Mouse (Mus musculus): ENCODE results near the gene Crot.
"Not testable (repeated sequence)": the region's sequence is repeated elsewhere in the genome, so short reads cannot be mapped to it uniquely, and the experiment has no call there.

Gene Crot

DNA sequence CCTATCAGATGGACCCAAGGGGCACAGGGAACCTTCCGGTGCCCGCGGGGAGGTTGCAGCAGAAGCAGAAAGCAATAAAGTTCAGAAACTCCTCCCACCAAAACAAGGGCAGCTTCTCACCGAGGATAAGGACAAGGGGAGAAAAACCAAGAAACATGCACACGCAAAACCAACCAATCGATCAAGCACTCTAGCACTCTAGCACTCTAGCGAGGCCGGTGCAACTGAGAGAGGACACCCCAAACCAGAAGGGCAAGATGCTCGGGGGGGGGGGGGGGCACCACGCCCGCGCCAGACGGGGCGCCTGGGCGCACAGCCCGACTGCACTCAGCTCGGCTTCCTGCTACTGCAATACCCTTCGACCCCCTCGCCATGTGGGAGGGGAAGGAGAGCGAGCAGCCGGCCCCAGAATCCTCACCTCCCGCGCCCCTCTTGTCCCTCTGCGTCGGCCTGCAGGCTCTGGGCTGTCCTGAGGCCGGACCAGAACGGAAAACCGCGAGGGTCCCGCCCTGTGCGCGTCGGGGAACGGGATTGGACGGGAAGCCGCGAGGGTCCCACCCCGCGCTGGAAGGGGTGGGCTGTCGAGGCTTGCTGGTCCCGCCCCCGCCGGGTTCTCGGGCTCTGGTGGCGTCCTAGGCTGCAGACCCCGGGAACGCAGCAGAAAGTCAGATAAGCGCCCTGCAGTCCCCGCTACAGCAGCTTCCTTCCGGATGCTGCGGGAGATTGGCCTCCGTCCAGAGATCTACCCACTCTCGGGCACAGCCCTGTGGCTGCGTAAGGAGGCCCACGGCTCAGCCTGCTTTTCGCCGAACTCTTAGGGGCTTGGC, at the start of gene Crot:
Gene Crot, minus strand, starts transcription at position 639 of the 827 bp plus-strand sequence.
- in situ Hi-C loops (cut with MboI; ENCODE audit: low pct_unique_long_range_greater_than_20kb in 1 of 2, low sequenced_read_pairs in 2 of 2, unreplicated experiment in 1 of 2): no loop called here

- in situ Hi-C loops (cut with MboI; ENCODE audit: low pct_unique_long_range_greater_than_20kb in 1 of 2, low sequenced_read_pairs in 2 of 2, unreplicated experiment in 1 of 2): no loop called here
These were observed 48.8 kb upstream of the Crot start for GRCm38 (mm10) chr5:9045904-9046303.

DNA sequence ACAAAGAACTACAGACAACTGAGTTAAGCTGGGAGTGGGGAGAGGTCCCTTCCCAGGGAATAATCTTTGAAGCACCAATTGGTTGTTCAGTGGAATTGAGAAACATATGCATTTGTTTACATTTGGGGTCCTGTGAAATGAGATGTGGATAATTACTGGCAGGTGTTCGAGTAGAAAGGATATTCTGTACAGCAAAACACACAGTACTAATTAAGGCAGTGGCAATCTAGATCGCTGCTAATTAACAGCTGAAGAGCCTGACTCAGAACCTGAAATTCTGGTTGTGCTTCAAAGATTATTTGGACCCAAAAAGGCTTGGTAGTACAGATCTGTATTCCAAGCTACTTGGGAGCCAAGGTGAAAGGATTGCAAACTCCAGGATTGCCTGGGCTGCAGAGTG, 47.7 kb upstream of the Crot start:
- in situ Hi-C loops (cut with MboI; ENCODE audit: low pct_unique_long_range_greater_than_20kb in 1 of 2, low sequenced_read_pairs in 2 of 2, unreplicated experiment in 1 of 2): no loop called here

- in situ Hi-C loops (cut with MboI; ENCODE audit: low pct_unique_long_range_greater_than_20kb in 1 of 2, low sequenced_read_pairs in 2 of 2, unreplicated experiment in 1 of 2): no loop called here
These were observed 46.6 kb upstream of the Crot start for GRCm38 (mm10) chr5:9043582-9044267.

- in situ Hi-C loops (cut with MboI; ENCODE audit: low pct_unique_long_range_greater_than_20kb in 1 of 2, low sequenced_read_pairs in 2 of 2, unreplicated experiment in 1 of 2): no loop called here
These were observed 45.7 kb upstream of the Crot start for GRCm38 (mm10) chr5:9042721-9043416.

GRCm38 (mm10) chr5:9040665-9041215, 43.6 kb upstream of the Crot start:
- in situ Hi-C loops (cut with MboI; ENCODE audit: low pct_unique_long_range_greater_than_20kb in 1 of 2, low sequenced_read_pairs in 2 of 2, unreplicated experiment in 1 of 2): no loop called here

DNA sequence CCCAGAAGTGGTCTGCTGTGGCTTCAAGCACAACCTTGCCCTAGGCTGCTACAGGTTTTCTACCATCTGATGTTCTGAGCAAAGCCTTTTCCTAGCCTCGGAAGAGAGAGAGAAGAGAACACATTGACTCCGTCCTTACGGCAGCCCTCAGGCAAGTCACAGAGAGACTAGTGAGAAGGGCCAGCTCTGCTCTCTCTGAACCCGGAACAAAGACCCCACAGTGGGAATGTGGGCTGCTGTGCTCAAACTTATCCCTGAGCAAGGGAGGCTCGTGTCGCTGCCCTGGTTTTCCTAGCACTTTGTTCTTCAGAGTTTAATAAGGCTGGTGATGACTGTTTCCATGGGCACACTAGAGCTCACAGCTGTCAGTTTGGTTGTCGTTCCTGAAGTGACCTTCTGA, 42.9 kb upstream of the Crot start:
- in situ Hi-C loops (cut with MboI; ENCODE audit: low pct_unique_long_range_greater_than_20kb in 1 of 2, low sequenced_read_pairs in 2 of 2, unreplicated experiment in 1 of 2): no loop called here

DNA sequence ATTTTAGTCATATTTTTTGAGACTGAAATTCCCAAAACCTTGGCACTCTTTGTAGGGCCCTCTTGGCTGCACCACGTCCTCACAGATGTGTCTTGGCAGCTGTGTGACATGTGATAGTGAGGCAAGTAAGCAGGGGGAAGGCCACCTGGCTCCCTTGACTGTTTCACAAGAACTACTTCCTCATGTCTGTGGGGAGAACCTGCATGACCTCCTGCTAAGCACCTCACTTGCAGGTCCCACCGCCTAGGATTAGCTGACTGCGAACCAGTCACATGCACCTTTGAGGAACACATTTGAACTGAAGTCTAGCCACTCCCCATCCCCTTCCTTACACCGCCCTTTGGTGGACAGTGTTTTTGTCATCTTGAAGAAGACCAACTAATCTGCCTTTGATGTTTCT, 40.2 kb upstream of the Crot start:
- in situ Hi-C loops (cut with MboI; ENCODE audit: low pct_unique_long_range_greater_than_20kb in 1 of 2, low sequenced_read_pairs in 2 of 2, unreplicated experiment in 1 of 2): no loop called here

DNA sequence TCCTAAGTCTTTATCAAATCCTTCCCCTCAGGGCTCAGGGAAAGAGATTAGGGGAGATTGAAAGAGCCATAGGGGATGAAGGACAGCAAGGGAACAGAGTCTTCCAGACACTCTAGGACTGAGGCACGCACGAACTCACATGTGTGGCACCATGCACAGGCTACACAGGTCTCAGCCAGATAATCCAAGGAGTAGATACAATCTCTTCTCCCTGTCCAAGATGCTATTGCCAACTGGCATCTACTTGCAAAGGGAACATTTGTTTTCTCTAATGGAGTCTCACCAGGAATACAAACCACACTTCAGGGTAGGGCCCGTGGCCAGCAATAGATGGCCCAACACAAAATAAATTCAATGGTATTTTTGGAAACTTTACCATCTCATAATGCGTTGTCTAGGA, 38.3 kb upstream of the Crot start:
- in situ Hi-C loops (cut with MboI; ENCODE audit: low pct_unique_long_range_greater_than_20kb in 1 of 2, low sequenced_read_pairs in 2 of 2, unreplicated experiment in 1 of 2): no loop called here

DNA sequence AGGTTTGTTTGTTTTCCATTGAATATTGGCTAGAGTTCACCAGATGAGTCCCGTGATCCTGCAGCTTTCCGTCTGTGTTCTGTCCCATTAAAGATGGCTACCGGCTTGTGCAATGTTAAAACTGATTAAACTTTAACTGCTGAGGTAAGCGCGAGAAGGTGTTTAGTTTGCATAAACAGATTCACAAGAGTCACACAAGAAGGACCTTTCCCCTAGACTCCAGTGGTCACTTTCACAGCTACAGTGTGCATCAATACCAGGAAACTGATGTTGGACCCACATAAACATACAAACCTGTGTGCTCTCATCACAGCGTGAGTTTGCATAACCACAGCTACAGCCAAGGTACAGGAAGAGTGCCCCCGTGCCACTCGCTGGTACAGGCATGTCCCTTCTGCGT, 37.4 kb upstream of the Crot start:
- in situ Hi-C loops (cut with MboI; ENCODE audit: low pct_unique_long_range_greater_than_20kb in 1 of 2, low sequenced_read_pairs in 2 of 2, unreplicated experiment in 1 of 2): no loop called here

- in situ Hi-C loops (cut with MboI; ENCODE audit: low pct_unique_long_range_greater_than_20kb in 1 of 2, low sequenced_read_pairs in 2 of 2, unreplicated experiment in 1 of 2): no loop called here
These were observed 36.7 kb upstream of the Crot start for GRCm38 (mm10) chr5:9033843-9034242.

DNA sequence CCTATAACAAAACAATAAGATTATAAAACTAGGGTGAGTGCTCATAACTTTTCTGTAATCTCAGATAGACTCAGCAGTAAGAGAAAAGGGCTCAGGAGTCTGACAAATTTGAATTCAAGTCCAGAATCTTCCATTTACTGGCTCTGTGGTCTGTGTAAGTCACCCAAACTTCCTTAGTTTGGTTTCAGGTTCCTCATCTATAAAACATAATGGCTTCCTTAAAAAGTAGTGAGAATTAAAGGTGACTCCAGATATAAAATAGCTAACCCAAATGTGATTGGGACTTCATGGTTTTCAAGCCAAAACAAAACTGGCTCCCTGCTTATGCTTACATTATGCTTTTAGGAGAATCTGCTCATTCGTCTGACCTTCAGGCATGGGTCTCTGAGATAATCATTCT, 35.5 kb upstream of the Crot start:
- in situ Hi-C loops (cut with MboI; ENCODE audit: low pct_unique_long_range_greater_than_20kb in 1 of 2, low sequenced_read_pairs in 2 of 2, unreplicated experiment in 1 of 2): no loop called here

GRCm38 (mm10) chr5:9032101-9032590, 35.0 kb upstream of the Crot start:
- in situ Hi-C loops (cut with MboI; ENCODE audit: low pct_unique_long_range_greater_than_20kb in 1 of 2, low sequenced_read_pairs in 2 of 2, unreplicated experiment in 1 of 2): no loop called here

- in situ Hi-C loops (cut with MboI; ENCODE audit: low pct_unique_long_range_greater_than_20kb in 1 of 2, low sequenced_read_pairs in 2 of 2, unreplicated experiment in 1 of 2): no loop called here
These were observed 31.2 kb upstream of the Crot start for GRCm38 (mm10) chr5:9028266-9028841.

- in situ Hi-C loops (cut with MboI; ENCODE audit: low pct_unique_long_range_greater_than_20kb in 1 of 2, low sequenced_read_pairs in 2 of 2, unreplicated experiment in 1 of 2): no loop called here
These were observed 18.2 kb upstream of the Crot start for GRCm38 (mm10) chr5:9015352-9015751.

DNA sequence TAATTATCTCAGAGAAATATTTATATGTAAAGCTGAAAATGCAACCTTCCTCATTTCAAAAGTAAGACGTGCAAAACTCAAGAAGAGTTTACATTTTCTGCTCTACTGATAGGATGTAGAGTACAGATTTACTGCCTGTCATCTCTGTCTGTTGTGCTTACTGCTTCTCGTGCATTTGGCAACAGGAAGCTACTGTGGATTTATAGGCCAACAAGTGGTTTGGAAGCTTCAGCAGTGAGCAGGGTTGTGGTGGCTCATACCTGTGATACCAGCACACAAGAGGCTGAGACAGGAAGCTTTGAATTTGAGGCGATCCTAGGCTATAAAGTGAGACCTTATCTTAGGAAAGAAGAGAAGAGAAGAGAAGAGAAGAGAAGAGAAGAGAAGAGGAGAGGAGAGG, 17.6 kb upstream of the Crot start:
- in situ Hi-C loops (cut with MboI; ENCODE audit: low pct_unique_long_range_greater_than_20kb in 1 of 2, low sequenced_read_pairs in 2 of 2, unreplicated experiment in 1 of 2): no loop called here

DNA sequence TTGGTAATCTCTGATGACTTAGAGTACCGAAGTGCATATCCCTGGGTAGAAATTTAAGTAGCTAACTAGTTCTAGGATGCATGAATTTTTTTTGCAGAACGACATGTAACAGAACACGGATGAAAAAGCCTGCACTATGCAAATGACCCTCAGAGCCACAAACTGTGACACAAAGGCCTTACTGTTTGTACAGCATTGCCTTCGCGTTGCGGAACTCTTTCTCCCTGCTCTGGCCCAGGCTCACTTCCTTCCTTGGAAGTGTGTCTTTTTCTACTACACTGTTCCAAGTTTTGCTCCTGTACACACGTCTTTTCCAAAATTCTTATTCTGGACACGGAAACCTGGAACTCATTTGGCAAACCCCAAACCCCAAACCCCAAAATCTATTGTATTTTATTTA, 14.2 kb upstream of the Crot start:
- in situ Hi-C loops (cut with MboI; ENCODE audit: low pct_unique_long_range_greater_than_20kb in 1 of 2, low sequenced_read_pairs in 2 of 2, unreplicated experiment in 1 of 2): no loop called here

GRCm38 (mm10) chr5:9010166-9010565, 13.0 kb upstream of the Crot start:
- in situ Hi-C loops (cut with MboI; ENCODE audit: low pct_unique_long_range_greater_than_20kb in 1 of 2, low sequenced_read_pairs in 2 of 2, unreplicated experiment in 1 of 2): no loop called here

DNA sequence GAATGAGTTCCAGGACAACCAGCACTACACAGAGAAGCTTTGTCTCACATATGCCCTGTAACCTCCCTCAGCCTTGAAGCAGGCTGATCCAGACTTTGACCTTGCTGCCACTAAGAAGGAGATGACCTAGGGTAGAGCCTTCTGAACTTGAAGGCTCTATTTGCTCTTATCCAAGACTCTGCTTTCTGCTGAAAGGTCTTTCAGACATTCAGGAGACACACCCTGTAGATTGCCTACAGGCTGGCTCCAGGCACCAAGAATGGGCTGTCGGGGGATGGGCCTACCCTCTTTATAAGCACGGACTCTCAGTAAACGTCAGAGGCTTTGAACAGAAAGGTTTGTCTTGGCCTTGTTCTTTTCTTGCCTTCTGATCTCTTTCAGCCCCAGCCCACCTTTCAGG, 9.5 kb upstream of the Crot start:
- in situ Hi-C loops (cut with MboI; ENCODE audit: low pct_unique_long_range_greater_than_20kb in 1 of 2, low sequenced_read_pairs in 2 of 2, unreplicated experiment in 1 of 2): not testable (repeated sequence)
